Mouse (Mus musculus) neutrophil, adult 5-6 weeks (primary cell): ENCODE data around the gene Med29. TPM values are rescaled to one million over a fixed set of nuclear protein-coding genes. Genes with fewer than 3 reads are reported as not detected.

Experiments
- ATAC-seq: fragments of 151-379, 151-347 bp; 2 replicates; pipeline ENCODE4 v1.8.0; 2017; ENCODE audit warnings: mild to moderate bottlenecking, moderate TSS enrichment; ENCODE audit not compliant: insufficient number of reproducible peaks, poor library complexity, low FRiP score, severe bottlenecking; ENCODE audit errors: extremely low read depth
- total RNA-seq: library from RNA; stranded (forward); fragments of 200-1000 nt; gene quantifications from 2 replicates; pipeline ENCODE4 v1.2.3, GENCODE M21; 2017

Med29 gene
- 9.1 and 9.8 TPM in 2 replicates for total RNA-seq

GRCm38 (mm10) chr7:28392429-28393271 is at the start of gene Med29, which contains the start of gene Paf1:
Med29 (minus strand) TSS chr7:28392708.
Paf1 (plus strand) TSS chr7:28392951.
- peak; percentile 97 for ATAC-seq

- no peak for ATAC-seq
Observed at GRCm38 (mm10) chr7:28441776-28442485, 49.4 kb upstream of the Med29 start.

- ATAC-seq, result peak; percentile 65
Observed at GRCm38 (mm10) chr7:28440739-28441138, 48.2 kb upstream of the Med29 start.

- ATAC-seq, result no peak
Observed at GRCm38 (mm10) chr7:28438771-28439170, 46.3 kb upstream of the Med29 start.

GRCm38 (mm10) chr7:28437964-28438363 is 45.5 kb upstream of the Med29 start:
- no peak for ATAC-seq

GRCm38 (mm10) chr7:28436932-28437570 is 44.5 kb upstream of the Med29 start, which contains the start of gene Gmfg:
Gmfg (plus strand) TSS chr7:28437447.
- peak; percentile 54 for ATAC-seq

GRCm38 (mm10) chr7:28436271-28436904 is 43.9 kb upstream of the Med29 start:
- ATAC-seq, result peak; percentile 81

- no peak for ATAC-seq
Observed at GRCm38 (mm10) chr7:28435660-28436259, 43.3 kb upstream of the Med29 start.

GRCm38 (mm10) chr7:28432252-28432651 is 39.7 kb upstream of the Med29 start:
- no peak for ATAC-seq

- no peak for ATAC-seq
Observed at GRCm38 (mm10) chr7:28430512-28430911, 38.0 kb upstream of the Med29 start.

GRCm38 (mm10) chr7:28427738-28428137 is 35.2 kb upstream of the Med29 start:
- no peak for ATAC-seq

- ATAC-seq, result no peak
Observed at GRCm38 (mm10) chr7:28423018-28423417, 30.5 kb upstream of the Med29 start.

GRCm38 (mm10) chr7:28419416-28419815 is 26.9 kb upstream of the Med29 start:
- ATAC-seq, result no peak

GRCm38 (mm10) chr7:28418096-28418670 is 25.7 kb upstream of the Med29 start:
- no peak for ATAC-seq

- no peak for ATAC-seq
Observed at GRCm38 (mm10) chr7:28417368-28417767, 24.9 kb upstream of the Med29 start.

GRCm38 (mm10) chr7:28412826-28413225 is 20.3 kb upstream of the Med29 start:
- no peak for ATAC-seq

- ATAC-seq, result no peak
Observed at GRCm38 (mm10) chr7:28410841-28411475, 18.4 kb upstream of the Med29 start.

- ATAC-seq, result no peak
Observed at GRCm38 (mm10) chr7:28401942-28402341, 9.4 kb upstream of the Med29 start.
